Mouse (Mus musculus) spleen, adult 18-20 months (tissue): ENCODE data around the gene 5330417C22Rik.
A peak's percentile ranks its signal among the peaks of the same experiment; 100 is the strongest.
"Not testable (repeated sequence)": the region's sequence is repeated elsewhere in the genome, so short reads cannot be mapped to it uniquely, and the experiment has no call there.

Experiments
- DNase-seq, 2 experiments: peaks; one replicate each; pipeline ENCODE4 v3.0.0; 2022; ENCODE audit warnings: mixed read lengths in 2 of 2

5330417C22Rik gene

GRCm38 (mm10) chr3:108528489-108528888 is 7.8 kb downstream of the 5330417C22Rik start:
- DNase-seq = no peak

DNA sequence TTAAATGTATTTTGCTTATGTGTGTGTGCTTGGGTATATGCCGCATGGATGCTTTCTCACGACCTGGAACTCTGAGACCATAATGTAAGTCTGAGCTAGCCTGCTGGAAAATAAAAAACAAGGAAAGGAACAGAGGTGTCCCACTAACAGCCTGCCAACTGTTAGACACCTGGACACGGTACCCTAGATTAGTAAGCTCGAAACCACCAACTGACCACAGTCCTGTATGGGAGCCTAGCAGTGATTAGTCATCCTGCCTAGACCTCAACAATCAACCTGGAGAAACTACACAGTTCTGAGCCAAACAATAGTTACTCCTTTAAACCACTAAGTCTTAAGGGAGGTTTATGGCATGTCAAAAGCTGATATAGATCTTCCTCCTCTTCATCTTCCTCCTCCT is 12.9 kb downstream of the 5330417C22Rik start:
- no peak for DNase-seq

- DNase-seq = no peak
These were observed 18.1 kb downstream of the 5330417C22Rik start for GRCm38 (mm10) chr3:108518276-108518675.

- no peak for DNase-seq
These were observed 22.9 kb downstream of the 5330417C22Rik start for GRCm38 (mm10) chr3:108513465-108513864.

DNA sequence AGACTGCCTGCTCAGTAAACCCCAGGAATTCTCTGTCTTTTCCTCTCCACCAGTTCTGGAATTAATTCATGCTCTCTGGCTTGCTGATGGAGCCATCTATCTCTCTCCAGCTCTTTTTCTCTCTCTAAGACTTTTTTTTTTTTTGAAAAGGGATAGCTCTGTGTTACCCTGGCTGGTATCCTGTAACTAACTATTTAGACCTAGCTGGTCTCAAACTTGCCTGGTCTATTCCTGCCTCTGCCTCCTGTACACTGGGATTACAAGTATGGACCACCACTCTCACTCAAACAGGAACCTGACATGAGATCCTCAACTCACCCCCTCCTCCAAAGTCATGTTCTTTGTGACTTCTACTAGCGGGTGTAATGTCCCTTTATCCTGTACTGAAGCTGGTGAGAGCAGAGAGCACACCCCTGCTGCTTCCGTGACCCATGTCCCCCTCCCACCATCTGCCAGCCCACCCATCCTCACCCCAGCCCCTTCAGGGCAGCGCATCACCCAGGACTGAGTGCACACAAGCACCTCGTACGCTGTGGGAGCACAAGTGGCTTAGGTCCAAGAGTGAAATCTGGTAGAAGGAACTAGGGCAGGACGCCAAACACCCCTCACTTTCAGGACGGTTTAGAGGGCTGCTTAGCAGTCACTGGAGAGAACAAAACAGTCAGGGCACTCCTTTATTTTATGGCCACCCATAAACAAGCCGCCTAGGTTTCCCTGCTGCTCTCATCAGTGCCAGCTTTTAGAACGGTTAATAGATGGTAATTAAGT is 25.4 kb downstream of the 5330417C22Rik start:
- no peak for DNase-seq

DNA sequence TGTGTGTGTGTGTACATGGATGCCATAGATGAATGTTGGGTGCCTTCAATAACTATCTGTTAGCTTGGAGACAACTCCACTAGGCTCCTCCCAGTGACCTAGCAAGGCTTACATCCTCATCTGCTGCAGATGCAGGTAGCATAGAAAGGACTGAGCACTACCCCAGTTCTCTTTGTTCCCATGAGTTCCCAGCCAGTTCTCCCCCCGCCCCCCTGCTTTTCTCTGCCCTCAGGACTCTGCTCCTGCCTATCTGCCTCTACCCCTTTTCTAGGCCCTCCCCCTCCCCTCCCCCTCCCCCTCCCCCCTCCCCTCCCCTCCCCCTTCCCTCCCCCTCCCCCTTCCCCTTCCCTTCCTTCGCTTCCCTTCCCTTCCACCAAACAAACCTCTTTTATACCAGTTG is 26.2 kb downstream of the 5330417C22Rik start:
- no peak for DNase-seq

DNA sequence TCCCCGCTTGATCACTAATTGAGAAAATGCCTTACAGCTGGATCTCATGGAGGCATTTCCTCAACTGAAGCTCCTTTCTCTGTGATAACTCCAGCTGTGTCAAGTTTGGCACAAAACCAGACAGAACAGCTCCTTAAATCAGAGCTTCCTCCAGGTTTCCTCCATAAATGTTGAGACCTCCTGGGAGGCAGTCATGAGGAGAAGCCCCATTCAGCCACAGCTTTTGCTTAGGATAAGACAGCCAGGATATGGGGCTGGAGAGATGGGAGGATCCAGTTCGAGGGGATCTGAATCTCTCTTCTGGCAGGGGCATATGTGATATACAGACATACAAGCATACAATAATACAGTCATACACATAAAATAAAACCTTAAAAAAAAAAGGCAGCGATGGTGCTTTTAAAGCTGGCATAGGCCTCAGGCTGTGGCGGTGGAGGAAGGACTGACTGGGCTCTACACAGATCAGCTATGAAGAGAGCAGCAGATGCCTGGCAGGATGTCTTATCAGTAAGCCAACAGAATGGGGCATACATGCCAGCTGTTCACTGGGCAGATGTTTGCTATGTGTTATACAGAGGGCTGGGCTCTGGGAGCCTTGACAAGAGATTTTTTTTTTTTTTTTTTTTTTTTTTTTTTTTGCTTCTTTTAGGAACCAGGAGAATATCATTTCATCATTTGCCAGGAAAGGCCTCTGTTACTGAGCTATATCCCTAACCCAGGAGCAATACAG is 27.4 kb downstream of the 5330417C22Rik start:
- no peak for DNase-seq

DNA sequence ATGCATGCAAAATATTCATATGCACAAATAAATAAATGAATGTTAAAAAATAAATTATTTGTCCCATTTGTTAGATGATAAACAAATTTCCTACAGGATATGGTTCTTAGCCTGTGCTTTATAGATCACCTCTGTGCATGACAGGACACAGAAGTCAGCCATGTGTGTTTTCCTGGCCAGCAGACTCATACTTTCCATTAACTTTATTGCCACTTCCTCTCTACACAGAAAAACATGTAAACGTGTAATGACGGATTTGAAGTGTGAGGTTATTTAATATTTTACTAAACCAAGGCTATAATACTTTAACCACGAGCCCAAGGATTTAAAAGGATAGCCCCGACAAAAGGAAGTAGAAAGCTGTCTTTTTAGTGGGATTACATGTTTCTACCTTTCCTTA is 32.4 kb downstream of the 5330417C22Rik start:
- DNase-seq = no peak

DNA sequence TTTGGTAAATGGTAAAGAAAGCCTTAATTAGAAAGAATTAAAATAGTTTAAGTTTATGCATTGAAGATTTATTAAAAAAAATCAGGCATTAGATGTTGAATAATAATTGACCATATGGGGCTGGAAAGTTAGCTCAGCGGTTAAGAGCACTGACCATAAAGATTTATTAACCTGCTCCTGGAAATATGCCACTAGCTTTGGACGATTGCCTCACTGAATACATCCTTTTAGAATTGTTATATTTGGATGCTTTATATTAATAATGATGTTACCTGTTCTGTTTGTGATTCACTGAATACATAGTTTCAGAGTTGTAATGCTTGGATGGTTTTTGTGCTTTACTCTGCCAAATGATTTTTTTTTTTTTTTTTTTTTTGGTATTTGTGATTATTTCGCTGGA is 34.9 kb downstream of the 5330417C22Rik start:
- not testable (repeated sequence) for DNase-seq

DNA sequence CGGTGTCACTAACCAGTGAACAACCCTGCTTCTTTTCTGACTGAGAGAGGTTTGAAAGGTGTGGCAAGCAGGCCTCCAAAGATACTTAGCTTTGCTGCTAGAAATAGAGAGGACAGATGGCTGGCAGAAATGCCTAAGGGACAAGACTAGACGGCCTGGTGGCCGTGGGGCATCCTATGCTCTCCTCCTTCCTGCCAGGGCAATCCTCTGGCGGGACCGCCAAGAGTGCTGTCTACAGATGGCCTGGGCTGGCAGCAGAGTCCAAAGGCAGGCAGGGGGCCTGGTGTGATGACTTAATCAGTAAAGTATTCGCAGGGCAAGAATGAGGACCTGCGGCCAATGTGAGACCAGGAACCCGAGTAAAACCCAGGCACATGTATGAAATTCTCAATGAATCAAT is 36.5 kb downstream of the 5330417C22Rik start:
- DNase-seq = no peak

GRCm38 (mm10) chr3:108497602-108498001 is 38.7 kb downstream of the 5330417C22Rik start:
- DNase-seq = no peak

DNA sequence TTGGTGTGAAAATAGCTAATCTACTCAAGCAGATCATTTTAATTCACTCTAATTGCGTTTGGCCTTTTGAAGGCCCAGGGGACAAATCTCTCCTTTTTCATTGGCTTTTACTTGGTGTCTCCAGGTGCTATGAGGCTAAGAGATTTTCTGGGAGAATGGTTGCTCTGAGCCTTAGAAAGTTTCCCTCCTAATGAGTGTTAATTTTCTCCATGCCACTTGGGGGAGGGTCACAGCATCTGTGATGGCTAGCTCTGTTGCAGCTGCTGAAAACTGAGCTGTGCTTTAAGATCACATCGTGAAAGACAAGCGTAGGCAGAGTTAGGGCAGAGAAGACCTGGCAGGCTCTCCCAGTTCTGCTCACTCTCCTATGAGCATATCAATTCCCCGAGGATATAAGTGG is 40.9 kb downstream of the 5330417C22Rik start:
- no peak for DNase-seq

DNA sequence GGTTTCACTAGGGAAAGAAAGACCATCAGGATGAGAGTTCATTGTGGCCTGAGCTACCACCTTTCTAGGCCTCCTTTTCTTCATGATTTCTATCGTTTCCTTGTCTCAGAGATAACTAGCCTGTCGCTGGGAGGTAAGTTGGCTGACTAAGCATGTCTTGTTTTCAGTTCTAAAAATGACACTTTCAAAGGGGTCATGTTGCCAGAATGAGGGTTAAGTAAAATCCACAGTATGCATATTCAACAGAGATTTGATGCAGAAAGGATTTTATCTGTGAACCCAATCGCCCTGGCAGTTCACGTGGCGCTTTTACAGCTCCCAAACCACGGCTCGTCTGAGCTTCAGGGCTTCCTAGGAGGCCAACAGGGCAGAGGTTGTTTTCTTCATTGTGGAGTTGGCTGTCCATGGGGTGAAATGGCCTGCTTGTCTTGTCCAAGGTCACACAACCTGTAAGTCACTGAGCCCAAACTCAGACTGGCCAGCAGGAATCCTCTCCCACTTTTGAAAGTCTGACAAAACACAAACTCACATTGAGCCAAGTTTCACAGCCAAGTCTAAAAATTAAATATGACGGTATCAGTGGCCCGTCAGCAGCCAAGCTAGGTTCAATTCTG is 41.4 kb downstream of the 5330417C22Rik start:
- DNase-seq = no peak

GRCm38 (mm10) chr3:108489968-108490367 is 46.4 kb downstream of the 5330417C22Rik start:
- no peak for DNase-seq

DNA sequence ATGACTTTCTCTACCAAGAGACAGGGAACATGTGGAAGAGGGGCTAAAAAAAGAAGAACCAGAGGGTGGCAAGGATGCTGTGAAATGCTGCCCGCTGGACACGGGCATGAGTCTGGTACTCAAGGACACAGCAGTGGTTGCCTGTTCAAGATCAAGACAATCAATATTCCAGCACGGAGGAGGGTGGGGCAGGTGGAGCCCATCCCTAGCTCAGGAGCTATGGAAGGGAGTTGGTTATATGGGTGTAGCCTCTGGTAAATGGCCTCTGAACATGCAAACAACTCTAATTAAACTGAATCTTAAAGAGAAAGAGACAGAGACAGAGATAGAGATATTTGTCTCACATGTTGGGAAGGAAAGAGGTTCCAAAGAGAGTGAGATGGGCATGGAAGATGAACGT is 51.6 kb downstream of the 5330417C22Rik start:
- no peak for DNase-seq

GRCm38 (mm10) chr3:108478800-108479199 is 57.5 kb downstream of the 5330417C22Rik start:
- DNase-seq = no peak

DNA sequence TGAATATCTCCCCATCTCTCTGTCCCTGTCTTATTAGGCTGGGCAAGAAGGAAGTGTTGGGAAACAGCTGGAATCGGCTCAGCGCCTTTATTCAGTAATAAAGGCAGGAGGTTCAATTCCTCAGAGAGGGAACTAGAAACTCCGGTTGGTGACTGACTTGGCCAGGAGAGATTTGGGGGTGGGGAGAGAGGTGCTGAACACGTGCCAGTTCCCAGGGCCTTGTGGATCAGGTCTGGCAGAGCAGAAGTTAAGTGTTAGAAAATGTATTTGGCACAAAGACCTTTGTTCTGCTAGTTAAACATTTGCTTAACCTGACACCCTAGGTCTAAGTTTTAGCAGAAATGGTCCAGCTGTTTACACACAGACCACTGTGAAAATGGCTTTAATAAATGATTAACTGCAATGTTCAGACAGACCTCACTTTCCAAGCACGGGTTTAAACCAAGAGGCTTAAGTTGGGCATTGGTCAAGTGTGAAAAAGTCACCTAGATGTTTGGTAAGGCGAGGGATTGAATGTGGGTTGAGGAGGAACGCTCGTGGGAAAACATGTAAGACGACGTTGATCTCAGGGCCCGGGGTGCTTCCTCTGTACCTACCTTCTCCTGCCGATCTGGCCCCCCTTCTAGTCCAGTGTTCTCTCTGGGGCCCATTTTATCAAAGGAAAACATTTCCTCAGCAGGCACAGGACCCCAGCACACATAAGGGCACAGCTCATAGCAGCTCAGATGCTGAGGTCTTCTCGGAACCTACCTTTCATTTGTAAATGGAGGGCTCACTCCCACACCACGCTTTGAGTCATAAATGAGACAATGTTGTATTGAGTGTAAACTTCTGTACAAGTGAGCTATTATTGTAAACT is 59.3 kb downstream of the 5330417C22Rik start:
- DNase-seq = no peak

DNA sequence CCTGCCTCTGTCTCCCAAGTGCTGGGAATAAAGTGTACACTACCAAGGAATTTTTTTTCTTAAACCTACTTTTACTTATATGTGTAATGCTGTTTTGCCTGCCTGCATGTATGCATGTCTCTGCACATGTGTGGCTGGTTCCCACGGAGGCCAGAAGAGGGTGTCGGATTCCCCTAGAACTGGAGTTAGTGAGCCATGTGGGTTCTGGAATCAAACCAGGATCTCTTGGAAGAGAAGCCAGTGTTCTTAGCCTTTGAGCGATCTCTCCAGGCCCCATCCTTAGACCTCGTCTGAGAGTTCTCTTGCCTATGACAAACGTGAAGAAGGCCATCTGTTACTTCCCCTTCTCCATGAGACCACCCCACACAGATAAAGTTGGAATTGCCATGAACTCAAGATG is 60.8 kb downstream of the 5330417C22Rik start:
- no peak for DNase-seq

DNA sequence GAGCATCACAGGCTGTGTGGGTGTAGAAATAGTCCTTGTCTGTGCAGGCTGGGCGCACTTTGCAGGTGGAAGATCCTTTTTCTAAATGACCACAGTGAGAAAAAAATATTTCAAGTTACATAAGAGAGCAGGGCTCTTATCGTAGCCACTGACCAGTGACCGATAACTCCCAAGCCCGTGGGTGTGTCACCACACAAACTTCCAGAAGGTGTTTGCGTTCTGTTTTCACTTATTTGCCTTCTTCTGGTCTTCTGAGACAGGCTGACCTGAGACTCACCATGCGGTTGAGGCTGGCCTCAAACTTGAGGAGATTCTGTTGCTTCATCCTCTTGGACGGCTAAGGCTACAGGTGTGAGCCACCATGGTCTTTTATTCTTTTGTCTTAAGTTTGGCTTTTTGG is 61.4 kb downstream of the 5330417C22Rik start:
- DNase-seq = no peak

DNA sequence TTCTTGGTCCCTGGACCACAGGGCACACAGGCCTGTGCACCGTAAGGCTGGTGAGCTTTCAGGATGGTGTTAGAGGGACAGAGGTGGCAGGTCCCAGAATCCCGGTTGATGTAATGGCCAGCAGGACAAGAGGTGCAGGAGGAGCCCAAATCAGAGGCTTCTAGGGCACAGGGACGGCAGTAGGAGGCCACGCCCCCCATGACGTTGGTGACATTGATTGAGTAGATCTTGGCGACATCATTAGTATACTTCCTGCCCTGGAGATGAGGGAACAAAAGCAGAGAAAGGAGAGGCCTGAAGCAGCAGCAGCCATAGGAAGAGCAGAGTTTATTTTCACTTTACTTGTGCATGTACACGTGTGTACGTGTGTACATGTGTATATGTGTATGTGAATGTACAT is 68.6 kb downstream of the 5330417C22Rik start:
- DNase-seq = no peak

DNA sequence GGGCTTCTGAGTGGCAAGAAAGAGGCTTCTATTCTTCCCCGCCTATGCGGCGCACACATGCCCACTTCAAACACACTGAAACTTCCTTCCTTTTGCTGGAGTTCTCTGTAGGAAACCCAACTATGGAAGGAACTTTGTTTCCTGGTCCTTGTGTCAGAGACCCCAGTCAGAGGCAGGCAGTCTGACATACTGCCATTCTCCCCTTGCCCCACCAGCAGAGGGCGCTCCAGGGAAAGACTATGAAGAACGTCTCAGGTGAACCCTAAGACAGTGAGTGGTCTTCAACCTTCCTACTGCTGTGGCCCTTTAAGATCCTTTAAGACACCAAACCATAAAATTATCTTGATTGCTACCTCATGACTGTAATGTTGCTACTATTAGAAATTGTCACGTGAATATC is 69.9 kb downstream of the 5330417C22Rik start:
- peak in 1 of 2 experiments; percentile 57 for DNase-seq

GRCm38 (mm10) chr3:108458866-108459265 is 77.5 kb downstream of the 5330417C22Rik start:
- DNase-seq = peak; percentile 43 to 54

GRCm38 (mm10) chr3:108458380-108458779 is 78.0 kb downstream of the 5330417C22Rik start:
- DNase-seq = peak; percentile 7 to 15
